Mouse (Mus musculus): ENCODE results near the gene Men1. TPM values are rescaled to one million over a fixed set of nuclear protein-coding genes. Genes with fewer than 3 reads are reported as not detected.
A peak's percentile ranks its signal among the peaks of the same experiment; 100 is the strongest.

Men1 gene
- total and polyA plus RNA-seq, 3 experiments, result 24.9 to 67.8 (median 42.9) TPM

DNA sequence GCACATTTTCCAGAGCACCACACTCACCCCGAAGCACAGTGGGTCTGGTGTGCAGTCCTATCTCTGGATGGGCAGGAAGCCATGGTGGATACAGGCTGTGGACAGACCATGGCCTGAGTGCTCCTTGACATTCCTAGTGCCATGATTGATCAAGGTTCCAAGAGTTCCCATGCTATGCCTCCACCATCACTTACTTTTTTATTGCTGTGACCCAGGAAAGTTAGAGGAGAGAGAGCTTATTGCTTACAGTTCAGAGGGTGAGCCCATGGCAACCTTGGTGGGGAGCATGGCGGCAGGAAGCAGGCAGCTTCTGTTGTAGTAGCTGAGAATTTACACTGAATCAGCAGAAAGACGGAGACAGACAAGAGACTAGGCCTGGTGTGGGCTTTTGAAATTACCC lies 26.5 kb downstream of the Men1 start:
- no peak for DNase-seq (ENCODE audit: extremely low read depth)
- Histone ChIP-seq H3K27ac (ENCODE audit: insufficient read depth, low read depth) (no peak overlapping the region), H3K79me2 (replicated peaks; ENCODE audit: control insufficient read depth, extremely low read depth, insufficient read depth, poor library complexity, severe bottlenecking) (peaks cover 19% of the 10 kb centered on the region), H3K9ac (ENCODE audit: insufficient read depth, low read depth) (no peak overlapping the region), H3K4me3 (replicated peaks in 1 of 3; ENCODE audit: low read depth in 2 of 3, low read length in 2 of 3, poor library complexity in 1 of 3) (no peak overlapping the region), H3K27me3 (replicated peaks) (no peaks in the 10 kb centered on the region), H3K36me3 (replicated peaks in 1 of 2; ENCODE audit: control insufficient read depth in 1 of 2, insufficient read depth in 1 of 2, low read length in 1 of 2) (peaks cover 11 to 44% of the 10 kb centered on the region in 2 experiments), H3K4me1 (ENCODE audit: control insufficient read depth in 1 of 2, insufficient read depth in 2 of 2) (peaks cover 5 to 39% of the 10 kb centered on the region in 2 experiments), H3K4me2 (ENCODE audit: insufficient read depth, low read depth, poor library complexity, severe bottlenecking) (no peak overlapping the region), H3K9me3 (replicated peaks; ENCODE audit: low read length) (no peaks in the 10 kb centered on the region)
- in situ Hi-C loops (cut with MboI; ENCODE audit: low pct_ligation_motif_present, low pct_unique_long_range_greater_than_20kb, low sequenced_read_pairs), result no loop called here
- dilution Hi-C loops (cut with MboI; ENCODE audit: extremely low pct_ligation_motif_present, extremely low pct_unique_long_range_greater_than_20kb, low sequenced_read_pairs), result no loop called here
- TF ChIP-seq CTCF (conservative IDR thresholded peaks at IDR 0.05 in 1 of 2, IDR thresholded peaks at IDR 0.05 in 1 of 2; ENCODE audit: low read depth in 2 of 2, low read length in 2 of 2) (no peak), MAFK (IDR thresholded peaks at IDR 0.05; ENCODE audit: insufficient replicate concordance, low read length) (0 out of 2 replicates have a peak, but pooled peaks have one; percentile 28)

- Histone ChIP-seq H3K9ac (ENCODE audit: insufficient read depth, low read depth) (peak overlapping the region; percentile 66), H3K79me2 (replicated peaks; ENCODE audit: control insufficient read depth, extremely low read depth, insufficient read depth, poor library complexity, severe bottlenecking) (peaks cover 37% of the 10 kb centered on the region), H3K9me3 (replicated peaks; ENCODE audit: low read length) (no peaks in the 10 kb centered on the region), H3K27ac (ENCODE audit: insufficient read depth, low read depth) (0 out of 2 replicates have a peak overlapping the region, but pooled peaks have one; percentile 2), H3K36me3 (replicated peaks in 1 of 2; ENCODE audit: control insufficient read depth in 1 of 2, insufficient read depth in 1 of 2, low read length in 1 of 2) (peaks cover 27 to 55% of the 10 kb centered on the region in 2 experiments), H3K4me2 (ENCODE audit: insufficient read depth, low read depth, poor library complexity, severe bottlenecking) (peak overlapping the region; percentile 67), H3K27me3 (replicated peaks) (no peaks in the 10 kb centered on the region), H3K4me1 (ENCODE audit: control insufficient read depth in 1 of 2, insufficient read depth in 2 of 2) (peaks cover 5 to 57% of the 10 kb centered on the region in 2 experiments), H3K4me3 (replicated peaks in 1 of 3; ENCODE audit: low read depth in 2 of 3, low read length in 2 of 3, poor library complexity in 1 of 3) (peak overlapping the region; percentile 65 to 98 (median 69))
- in situ Hi-C loops (cut with MboI; ENCODE audit: low pct_ligation_motif_present, low pct_unique_long_range_greater_than_20kb, low sequenced_read_pairs), result no loop called here
- TF ChIP-seq MAX (IDR thresholded peaks at IDR 0.05; ENCODE audit: low read length) (peak; percentile 32), JUND (conservative IDR thresholded peaks at IDR 0.05; ENCODE audit: low read depth, low read length) (peak; percentile 29; the same call in 1 of the 2 replicates), SIN3A (IDR thresholded peaks at IDR 0.05; ENCODE audit: low read length) (peak; percentile 81), PAX5 (IDR thresholded peaks at IDR 0.05; ENCODE audit: low read length) (no peak), E2F4 (IDR thresholded peaks at IDR 0.05; ENCODE audit: insufficient replicate concordance, low read depth, low read length) (peak; percentile 73; the same call in 1 of the 2 replicates), TCF12 (IDR thresholded peaks at IDR 0.05; ENCODE audit: low read depth, low read length) (no peak)
- dilution Hi-C loops (cut with MboI; ENCODE audit: extremely low pct_ligation_motif_present, extremely low pct_unique_long_range_greater_than_20kb, low sequenced_read_pairs), result no loop called here
- no peak for DNase-seq (ENCODE audit: extremely low read depth)
Measured at GRCm38 (mm10) chr19:6363091-6363410, 28.3 kb downstream of the Men1 start.

- in situ Hi-C loops (cut with MboI; ENCODE audit: low pct_ligation_motif_present, low pct_unique_long_range_greater_than_20kb, low sequenced_read_pairs), result no loop called here
- Histone ChIP-seq H3K9me3 (replicated peaks; ENCODE audit: low read length) (no peaks in the 10 kb centered on the region), H3K9ac (ENCODE audit: insufficient read depth, low read depth) (peak within 1 kb of the TSS; percentile 98), H3K27ac (ENCODE audit: insufficient read depth, low read depth) (peak within 1 kb of the TSS; percentile 96), H3K4me1 (ENCODE audit: control insufficient read depth in 1 of 2, insufficient read depth in 2 of 2) (peaks cover 5 to 62% of the 10 kb centered on the region in 2 experiments), H3K4me2 (ENCODE audit: insufficient read depth, low read depth, poor library complexity, severe bottlenecking) (peak within 1 kb of the TSS; percentile 97), H3K4me3 (replicated peaks in 1 of 3; ENCODE audit: low read depth in 2 of 3, low read length in 2 of 3, poor library complexity in 1 of 3) (peak within 1 kb of the TSS; percentile 76 to 98 (median 97)), H3K79me2 (replicated peaks; ENCODE audit: control insufficient read depth, extremely low read depth, insufficient read depth, poor library complexity, severe bottlenecking) (peaks cover 42% of the 10 kb centered on the region), H3K36me3 (replicated peaks in 1 of 2; ENCODE audit: control insufficient read depth in 1 of 2, insufficient read depth in 1 of 2, low read length in 1 of 2) (peaks cover 29 to 59% of the 10 kb centered on the region in 2 experiments), H3K27me3 (replicated peaks) (no peaks in the 10 kb centered on the region)
- dilution Hi-C loops (cut with MboI; ENCODE audit: extremely low pct_ligation_motif_present, extremely low pct_unique_long_range_greater_than_20kb, low sequenced_read_pairs), result no loop called here
- peak; percentile 100 for DNase-seq (ENCODE audit: extremely low read depth)
- no peak for TF ChIP-seq MAFK (IDR thresholded peaks at IDR 0.05; ENCODE audit: insufficient replicate concordance, low read length)
- peak; percentile 6; the same call in 1 of the 2 replicates for TF ChIP-seq SIN3A (IDR thresholded peaks at IDR 0.05; ENCODE audit: low read length)
- peak; percentile 53; the same call in 1 of the 2 replicates for TF ChIP-seq IRF4 (IDR thresholded peaks at IDR 0.05; ENCODE audit: low read depth, low read length)
- TF ChIP-seq ELF1 (IDR thresholded peaks at IDR 0.05; ENCODE audit: low read depth, low read length), result peak; percentile 91
- peak; percentile 56; the same call in 1 of the 2 replicates for TF ChIP-seq UBTF (IDR thresholded peaks at IDR 0.05; ENCODE audit: low read depth, low read length)
- TF ChIP-seq MXI1 (IDR thresholded peaks at IDR 0.05; ENCODE audit: low read depth, low read length), result peak; percentile 68; the same call in 1 of the 2 replicates
- TF ChIP-seq KAT2A (IDR thresholded peaks at IDR 0.05; ENCODE audit: insufficient replicate concordance, low read length), result no peak
- 0 out of 2 replicates have a peak, but pooled peaks have one; percentile 50 for TF ChIP-seq TBP (conservative IDR thresholded peaks at IDR 0.05; ENCODE audit: low read depth, low read length)
- peak; percentile 100 for TF ChIP-seq NRF1 (IDR thresholded peaks at IDR 0.05; ENCODE audit: low read depth, low read length)
- no peak for TF ChIP-seq USF2 (conservative IDR thresholded peaks at IDR 0.05; ENCODE audit: low read depth, low read length)
- TF ChIP-seq PAX5 (IDR thresholded peaks at IDR 0.05; ENCODE audit: low read length), result no peak
- no peak for TF ChIP-seq ZKSCAN1 (IDR thresholded peaks at IDR 0.05; ENCODE audit: borderline replicate concordance, low read depth, low read length)
- TF ChIP-seq TCF12 (IDR thresholded peaks at IDR 0.05; ENCODE audit: low read depth, low read length), result peak; percentile 72
- TF ChIP-seq CHD2 (IDR thresholded peaks at IDR 0.05; ENCODE audit: low read length), result peak; percentile 86
- TF ChIP-seq RCOR1 (conservative IDR thresholded peaks at IDR 0.05; ENCODE audit: low read depth, low read length), result no peak
- TF ChIP-seq NELFE (IDR thresholded peaks at IDR 0.05; ENCODE audit: low read depth, low read length), result peak; percentile 78
- no peak for TF ChIP-seq ZNF384 (IDR thresholded peaks at IDR 0.05; ENCODE audit: low read depth, low read length)
- TF ChIP-seq GABPA (IDR thresholded peaks at IDR 0.05; ENCODE audit: insufficient replicate concordance, low read depth, low read length), result no peak
- peak; percentile 62 for TF ChIP-seq HCFC1 (IDR thresholded peaks at IDR 0.05; ENCODE audit: low read depth, low read length)
Measured at GRCm38 (mm10) chr19:6363411-6364240, 28.8 kb downstream of the Men1 start, which contains the start of gene Sf1. Gene Sf1, plus strand, starts transcription at chr19:6363690.
